Comparison of ENCODE assay signal across 18 mouse cellular contexts in the genomic region with DNA sequence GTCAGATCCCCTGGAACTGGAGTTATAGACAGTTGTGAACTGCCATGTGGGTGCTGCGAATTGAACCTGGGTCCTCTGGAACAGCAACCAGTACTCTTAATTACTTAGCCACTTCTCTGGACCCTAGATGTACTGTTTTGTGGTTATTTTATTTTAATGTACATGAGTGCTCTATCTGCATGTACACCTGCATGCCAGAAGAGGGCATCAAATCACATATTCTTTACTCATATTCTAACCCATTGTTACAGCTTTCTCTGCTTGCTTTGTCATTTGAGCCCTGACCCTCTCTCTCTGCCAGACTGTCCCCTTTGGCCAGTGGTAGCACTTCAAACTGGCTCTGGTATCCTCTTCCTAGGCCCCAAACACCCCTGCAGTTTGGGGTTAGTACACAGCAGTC.
DNase-seq lines count a peak whose midpoint lies in the region; ATAC-seq and TF ChIP-seq lines count a peak whose summit lies in the region.
"Had no signal": no experiment of that assay in that cellular context is flagged by ENCODE, and none has a peak within 500 bp of the region (broad histone marks: within the 10 kb centered on the region; RNA-seq: fewer than 3 reads in every experiment).

No protein-coding gene starts in this region.

- H3K4me1 ChIP-seq in forebrain, postnatal 0 days (ENCODE audit: insufficient read depth), result no peaks in the 10 kb centered on the region
- peaks cover 8% of the 10 kb centered on the region for H3K4me1 ChIP-seq in forebrain, embryonic 12.5 days
- H3K4me1 ChIP-seq: embryonic facial prominence, embryonic 13.5 days; heart, embryonic 15.5 days had no signal

- no peaks in the 10 kb centered on the region for H3K36me3 ChIP-seq in forebrain, postnatal 0 days (ENCODE audit: insufficient read depth)
- H3K36me3 ChIP-seq in forebrain, embryonic 12.5 days (replicated peaks), result no peaks in the 10 kb centered on the region
- H3K36me3 ChIP-seq: embryonic facial prominence, embryonic 13.5 days; heart, embryonic 15.5 days had no signal

- intact Hi-C loops in left cerebral cortex, adult 2 months (cut with DNase I), result loop anchor here (5.0 kb wide), 2 partner anchors 70 to 280 kb away; no protein-coding TSS in a partner anchor
- intact Hi-C loops in left cerebral cortex, postnatal 25 days (cut with DNase I), result loop anchor here (2.0 to 10.0 kb wide), 2 partner anchors 86 to 282 kb away; no protein-coding TSS in a partner anchor

- peak; percentile 49 for TF ChIP-seq CTCF in forebrain, postnatal 0 days (IDR thresholded peaks at IDR 0.05; ENCODE audit: low read depth)
- peak; percentile 41 for TF ChIP-seq CTCF in left cerebral cortex, adult 2 months (IDR thresholded peaks at IDR 0.05)
- TF ChIP-seq CTCF in Patski (IDR thresholded peaks at IDR 0.05), result peak; percentile 45

- CTCF ChIA-PET in Patski (lab: Charles Lee), result interaction anchor here (1.0 to 1.6 kb wide), 4 partner anchors 24 to 280 kb away, joined by 3 to 5 read pairs (median 4); no protein-coding TSS in a partner anchor

- in situ Hi-C loops in Patski (cut with MboI; ENCODE audit: low pct_unique_long_range_greater_than_20kb), result loop anchor here (10.0 kb wide), 1 partner anchor 282 kb away; no protein-coding TSS in a partner anchor

- H3K4me2 ChIP-seq in forebrain, postnatal 0 days (ENCODE audit: low read depth), result no peak overlapping the region
- H3K4me2 ChIP-seq in forebrain, embryonic 12.5 days, result no peak overlapping the region
- H3K4me2 ChIP-seq: embryonic facial prominence, embryonic 13.5 days; forebrain, embryonic 13.5 days; heart, embryonic 15.5 days; liver, embryonic 11.5 days had no signal

- H3K9ac ChIP-seq in forebrain, postnatal 0 days, result no peak overlapping the region
- H3K9ac ChIP-seq in forebrain, embryonic 12.5 days, result no peak overlapping the region
- H3K9ac ChIP-seq: embryonic facial prominence, embryonic 13.5 days; forebrain, embryonic 13.5 days; heart, embryonic 15.5 days had no signal

- 89% methylated on average over 1 of the region's 1 CpGs for WGBS in forebrain, postnatal 0 days
- WGBS in forebrain, embryonic 12.5 days, result 89% methylated on average over 1 of the region's 1 CpGs

- no peak overlapping the region for H3K27ac ChIP-seq in forebrain, postnatal 0 days (ENCODE audit: low read depth, low read length)
- no peak overlapping the region for H3K27ac ChIP-seq in forebrain, embryonic 12.5 days
- no peak overlapping the region for H3K27ac ChIP-seq in left cerebral cortex, adult 2 months
- H3K27ac ChIP-seq: embryonic facial prominence, embryonic 13.5 days; forebrain, embryonic 13.5 days; heart, embryonic 15.5 days; macrophage had no signal

- H3K27me3 ChIP-seq in forebrain, postnatal 0 days (ENCODE audit: insufficient read depth, low read length), result no peaks in the 10 kb centered on the region
- no peaks in the 10 kb centered on the region for H3K27me3 ChIP-seq in forebrain, embryonic 12.5 days
- H3K27me3 ChIP-seq in Patski, result peaks cover 11% of the 10 kb centered on the region
- H3K27me3 ChIP-seq: embryonic facial prominence, embryonic 13.5 days; forebrain, embryonic 13.5 days; heart, embryonic 15.5 days had no signal

- H3K9me3 ChIP-seq in forebrain, postnatal 0 days (ENCODE audit: low read length), result no peaks in the 10 kb centered on the region
- H3K9me3 ChIP-seq in forebrain, embryonic 12.5 days, result no peaks in the 10 kb centered on the region
- H3K9me3 ChIP-seq: embryonic facial prominence, embryonic 13.5 days; heart, embryonic 15.5 days had no signal

- no peak overlapping the region for H3K4me3 ChIP-seq in forebrain, postnatal 0 days (ENCODE audit: low read depth, low read length)
- no peak overlapping the region for H3K4me3 ChIP-seq in forebrain, embryonic 12.5 days (replicated peaks)
- H3K4me3 ChIP-seq in left cerebral cortex, adult 2 months, result no peak overlapping the region
- H3K4me3 ChIP-seq: embryonic facial prominence, embryonic 13.5 days; forebrain, embryonic 13.5 days; heart, embryonic 15.5 days had no signal

- ATAC-seq in forebrain, postnatal 0 days, result no peak
- ATAC-seq in forebrain, embryonic 12.5 days (ENCODE audit: low FRiP score), result no peak
- ATAC-seq in Patski, result no peak
- ATAC-seq: forebrain, embryonic 13.5 days had no signal

- no peak for DNase-seq in forebrain, postnatal 0 days
- DNase-seq in left cerebral cortex, adult 2 months (ENCODE audit: extremely low spot score in 1 of 2, low spot score in 2 of 2), result no peak
- DNase-seq in left cerebral cortex, postnatal 25 days (ENCODE audit: low spot score in 2 of 2), result no peak
- peak; percentile 14 for DNase-seq in 416B (ENCODE audit: low read depth)
- DNase-seq in Patski (ENCODE audit: low read depth, low spot score), result no peak
- no peak for DNase-seq in yolk sac, embryonic 10.5 days (ENCODE audit: low spot score)
- DNase-seq in layer of hippocampus, adult 18-20 months (ENCODE audit: low spot score in 2 of 2), result no peak
- DNase-seq: cerebellum, adult 11-12 months; kidney, adult 11 months; kidney, postnatal 4 days; right cerebral cortex, postnatal 25 days; thymus, postnatal 14 days had no signal

- POLR2A ChIA-PET in Patski (lab: Charles Lee), result no interaction called here
